Mouse (Mus musculus): ENCODE data around the gene Edc4.

The Edc4 gene

DNA sequence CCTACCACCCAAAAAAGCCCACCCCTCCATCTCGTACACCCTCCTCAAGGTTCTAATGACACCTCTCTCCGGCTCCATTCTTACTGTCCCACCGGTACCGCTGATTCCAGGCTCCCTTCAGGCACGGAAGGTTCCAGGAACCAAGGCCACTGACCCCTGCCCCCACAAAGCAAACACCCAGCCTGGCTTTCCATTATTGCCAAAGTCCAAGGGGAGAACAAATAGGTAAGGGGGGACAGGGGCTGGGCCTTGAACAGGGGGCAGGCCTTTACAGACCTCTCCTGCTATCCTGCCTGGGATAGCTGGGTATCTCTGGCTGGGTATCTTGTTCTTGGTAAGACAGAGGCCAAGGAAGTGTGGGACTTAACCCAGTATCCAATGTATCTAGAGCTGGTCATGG lies 61.9 kb downstream of the Edc4 start:
- no peak for DNase-seq (ENCODE audit: low spot score in 2 of 2)

DNA sequence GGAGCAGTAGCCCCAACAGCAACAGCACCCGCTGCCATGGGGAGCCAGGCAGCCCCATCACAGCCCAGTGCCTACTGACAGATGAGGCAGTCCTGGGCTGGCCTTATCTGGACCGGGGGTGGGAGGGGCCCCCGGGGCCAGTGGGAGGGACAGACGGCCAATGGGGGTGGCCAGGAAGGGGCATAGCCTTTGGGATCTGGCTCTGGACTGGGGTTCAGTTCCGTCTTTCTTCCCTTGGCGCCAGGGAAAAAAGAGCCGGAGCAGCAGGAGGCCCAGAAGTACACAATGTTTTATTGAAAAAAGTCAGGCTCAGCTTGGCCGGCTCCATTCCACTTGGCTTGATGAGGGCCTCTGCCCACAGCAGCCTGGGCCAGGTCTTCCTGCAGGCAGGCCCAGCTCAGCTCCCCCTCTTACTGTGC lies 62.6 kb downstream of the Edc4 start, which contains the start of gene Lcat:
TSS of gene Lcat (minus strand) at position 62 of the 419 bp plus-strand sequence.
- DNase-seq (ENCODE audit: low spot score in 2 of 2), result no peak
